Mouse (Mus musculus) liver, embryonic 14.5 days (tissue): ENCODE results near the gene Epha5.

Experiments
- CTCF ChIP-seq: IDR thresholded peaks from 2 replicates; pipeline ENCODE4 v1.5.1; 2016; ENCODE audit warnings: antibody characterized with exemption, low read depth, control low read depth
- EP300 ChIP-seq: IDR thresholded peaks from 2 replicates; pipeline ENCODE4 v1.6.1; 2016; ENCODE audit warnings: antibody characterized with exemption, low read depth

DNA sequence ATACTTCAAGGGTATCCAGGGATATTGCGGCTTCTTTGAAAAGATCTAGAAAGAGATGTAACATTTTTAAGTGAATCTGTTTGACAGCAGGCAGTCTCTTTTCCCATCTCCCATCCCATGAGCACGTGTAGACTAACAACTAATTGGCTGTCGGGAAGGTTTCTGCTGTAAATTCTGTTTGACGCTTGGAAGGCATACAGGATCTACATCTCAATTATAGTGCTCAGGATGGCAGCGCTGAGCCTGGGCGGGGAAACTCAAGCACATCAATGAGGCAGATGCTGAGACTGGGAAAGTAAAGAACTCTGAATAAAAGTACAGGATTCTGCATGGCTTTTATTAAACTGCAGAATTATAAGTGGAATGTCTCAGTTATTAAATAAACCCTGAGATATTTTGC, 335.9 kb downstream of the Epha5 start:
- TF ChIP-seq CTCF (no peak), EP300 (no peak)
